Mouse (Mus musculus) limb, embryonic 11.5 days (tissue): ENCODE measurements around the gene Scgb2a2. TPM values are rescaled to one million over a fixed set of nuclear protein-coding genes. Genes with fewer than 3 reads are reported as not detected.
A peak's percentile ranks its signal among the peaks of the same experiment; 100 is the strongest.
"Not testable (repeated sequence)": the region's sequence is repeated elsewhere in the genome, so short reads cannot be mapped to it uniquely, and the experiment has no call there.

Experiments used
- ATAC-seq: fragments of 200-750 bp; cut with Nextera tagmentation; 2 replicates; pipeline ENCODE4 v1.8.0; 2017; ENCODE audit warnings: low read depth; ENCODE audit not compliant: insufficient number of reproducible peaks, low FRiP score, low TSS enrichment
- DNase-seq: peaks from one replicate; pipeline ENCODE4 v3.0.0-alpha.2; 2015; ENCODE audit warnings: low spot score
- H3K27ac ChIP-seq: fragments of 300-500 bp; sonication (generic); replicated peaks from 2 replicates; pipeline ENCODE4 v1.5.1; 2014; ENCODE audit warnings: low read depth, mild to moderate bottlenecking, low read length
- H3K27me3 ChIP-seq: fragments of 300-500 bp; sonication (generic); 2 replicates; pipeline ENCODE4 v1.6.1; 2014; ENCODE audit warnings: mild to moderate bottlenecking, low read length, mixed read lengths; ENCODE audit not compliant: control insufficient read depth, insufficient read depth
- H3K36me3 ChIP-seq: fragments of 300-500 bp; sonication (generic); 2 replicates; pipeline ENCODE4 v1.6.1; 2014; ENCODE audit warnings: mild to moderate bottlenecking, low read length, moderate library complexity, mixed read lengths; ENCODE audit not compliant: control insufficient read depth, insufficient read depth
- H3K4me1 ChIP-seq: fragments of 300-500 bp; sonication (generic); 2 replicates; pipeline ENCODE4 v1.6.1; 2014; ENCODE audit warnings: low read length, mixed read lengths; ENCODE audit not compliant: control insufficient read depth, insufficient read depth
- H3K4me2 ChIP-seq: fragments of 300-500 bp; sonication (generic); 2 replicates; pipeline ENCODE4 v1.6.1; 2014; ENCODE audit warnings: low read depth, mild to moderate bottlenecking, moderate library complexity; ENCODE audit not compliant: severe bottlenecking
- H3K4me3 ChIP-seq: fragments of 300-500 bp; sonication (generic); 2 replicates; pipeline ENCODE4 v1.5.1; 2014; ENCODE audit warnings: low read depth, low read length
- H3K9ac ChIP-seq: fragments of 300-500 bp; sonication (generic); 2 replicates; pipeline ENCODE4 v1.6.1; 2014; ENCODE audit warnings: mild to moderate bottlenecking, low read length
- H3K9me3 ChIP-seq: fragments of 300-500 bp; sonication (generic); 2 replicates; pipeline ENCODE4 v1.6.1; 2016; ENCODE audit warnings: low read length; ENCODE audit not compliant: control insufficient read depth
- WGBS: fragments of 180-500 bp; shearing (Covaris S2); extraction: QIAGEN DNeasy Blood & Tissue Kit; methylation state at CpG from one replicate; pipeline ENCODE4 v1.1.7; 2014; 5-methylcytosine and 5-hydroxymethylcytosine counted together
- polyA plus RNA-seq: library from polyadenylated mRNA; unstranded; fragments of >200 nt; fragmentation: Nextera tagmentation; extraction: Ambion mirVana; gene quantifications from 2 replicates; pipeline ENCODE4 v1.2.1, GENCODE M21; 2014

Scgb2a2 gene
- not detected in 2 replicates for polyA plus RNA-seq

GRCm38 (mm10) chr19:9847262-9847661 lies at the start of gene Scgb2a2:
Gene Scgb2a2, plus strand, starts transcription at chr19:9847562.
- ATAC-seq: no peak

GRCm38 (mm10) chr19:9836581-9837340 lies 10.6 kb upstream of the Scgb2a2 start:
- not testable (repeated sequence) for H3K4me1 ChIP-seq, H3K36me3 ChIP-seq, H3K9me3 ChIP-seq, DNase-seq, H3K9ac ChIP-seq, H3K4me2 ChIP-seq, H3K27me3 ChIP-seq, H3K27ac ChIP-seq, H3K4me3 ChIP-seq
- ATAC-seq: peak; percentile 87; the same call in 1 of the 2 replicates
- WGBS: 14% methylated on average over 18 of the region's 21 CpGs

More at GRCm38 (mm10) chr19:9847262-9847661, at the start of gene Scgb2a2:
- Histone ChIP-seq H3K4me3 (no peak within 1 kb of the TSS), H3K36me3 (no peaks in the 10 kb centered on the region), H3K27ac (no peak within 1 kb of the TSS), H3K4me2 (no peak within 1 kb of the TSS), H3K9me3 (no peaks in the 10 kb centered on the region), H3K4me1 (no peaks in the 10 kb centered on the region), H3K9ac (no peak within 1 kb of the TSS), H3K27me3 (no peaks in the 10 kb centered on the region)
- WGBS: 75% methylated on average over 2 of the region's 2 CpGs
- no peak for DNase-seq

DNA sequence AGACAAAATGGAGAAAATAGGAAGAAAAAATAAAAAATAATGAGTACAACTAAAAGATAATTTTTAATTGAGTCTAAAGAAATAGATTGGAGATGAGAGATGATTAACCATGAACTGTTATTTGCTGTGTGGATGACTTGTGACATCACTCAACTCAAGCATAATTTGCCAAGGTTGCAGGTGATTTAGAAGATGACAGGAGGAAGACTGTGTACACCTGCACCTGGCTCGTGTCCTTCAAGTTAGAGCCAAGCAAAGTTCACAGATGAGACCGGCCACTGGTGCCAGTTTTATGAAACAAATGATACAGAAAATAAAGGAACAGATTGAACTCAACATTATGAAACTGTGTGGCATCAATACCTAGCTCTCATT lies 10.0 kb upstream of the Scgb2a2 start:
- ATAC-seq (peak; percentile 54; the same call in 1 of the 2 replicates), DNase-seq (no peak)
- no peaks in the 10 kb centered on the region for H3K36me3 ChIP-seq
- H3K9me3 ChIP-seq: no peaks in the 10 kb centered on the region
- WGBS: 63% methylated on average over 2 of the region's 2 CpGs
- H3K4me1 ChIP-seq: no peaks in the 10 kb centered on the region
- no peak overlapping the region for H3K4me2 ChIP-seq
- H3K27ac ChIP-seq: no peak overlapping the region
- H3K4me3 ChIP-seq: no peak overlapping the region
- H3K9ac ChIP-seq: no peak overlapping the region
- no peaks in the 10 kb centered on the region for H3K27me3 ChIP-seq

DNA sequence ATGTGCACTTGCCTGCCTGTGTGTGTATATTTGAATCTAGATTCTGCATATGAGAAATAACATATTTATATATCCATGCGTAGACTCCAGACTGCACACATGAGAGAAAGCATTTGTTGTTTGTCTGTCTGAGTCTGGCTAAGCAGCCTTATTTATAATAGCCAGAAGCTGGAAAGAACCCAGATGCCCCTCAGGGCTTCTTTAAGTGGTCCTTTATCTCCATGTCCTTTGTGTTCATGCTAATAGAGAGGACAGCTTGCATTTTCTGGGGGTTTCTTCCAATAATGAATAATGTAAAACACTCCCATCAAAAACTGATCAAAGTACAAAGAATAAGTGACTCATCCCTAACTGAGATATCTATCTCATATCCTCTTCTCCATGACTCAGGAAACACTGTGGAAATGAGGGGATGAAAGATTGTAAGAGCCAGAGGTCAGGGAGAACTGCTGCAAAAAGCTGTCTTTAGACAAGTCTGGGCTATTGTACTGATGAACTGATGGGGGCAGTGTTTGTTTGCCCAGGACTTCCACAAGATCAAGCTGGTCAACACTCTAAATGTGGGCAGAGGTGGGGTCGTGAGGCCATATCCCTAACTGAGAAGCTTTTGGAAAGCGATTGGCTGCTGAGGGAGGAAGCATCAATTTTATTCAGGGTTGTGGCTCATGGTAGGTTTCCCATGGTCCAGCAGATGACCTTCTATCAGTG lies 2.2 kb downstream of the Scgb2a2 start:
- H3K4me3 ChIP-seq, H3K9me3 ChIP-seq, H3K27me3 ChIP-seq, H3K9ac ChIP-seq, ATAC-seq, H3K27ac ChIP-seq, H3K36me3 ChIP-seq, DNase-seq, H3K4me2 ChIP-seq, H3K4me1 ChIP-seq: not testable (repeated sequence)
- 72% methylated on average over 3 of the region's 3 CpGs for WGBS

DNA sequence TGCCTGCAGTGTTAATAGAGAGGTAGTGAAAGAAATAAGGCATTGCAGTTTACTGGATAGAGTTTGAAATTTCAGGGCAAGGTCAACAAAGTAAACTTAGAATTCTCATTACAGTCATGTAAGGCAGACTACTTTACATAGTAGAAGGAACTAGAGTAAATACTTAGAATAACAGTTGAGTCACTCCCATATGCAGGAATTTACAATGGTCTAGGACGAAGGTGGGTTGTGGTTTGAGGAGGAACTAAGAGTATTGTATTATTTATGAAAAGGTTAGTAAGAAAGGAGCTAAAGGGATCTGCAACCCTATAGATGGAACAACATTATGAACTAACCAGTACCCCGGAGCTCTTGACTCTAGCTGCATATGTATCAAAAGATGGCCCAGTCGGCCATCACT lies 13.5 kb downstream of the Scgb2a2 start:
- not testable (repeated sequence) for H3K27me3 ChIP-seq, ATAC-seq, DNase-seq, H3K27ac ChIP-seq, H3K9ac ChIP-seq, H3K4me2 ChIP-seq, H3K9me3 ChIP-seq, H3K36me3 ChIP-seq, H3K4me1 ChIP-seq, H3K4me3 ChIP-seq
- WGBS: 91% methylated on average over 2 of the region's 3 CpGs

DNA sequence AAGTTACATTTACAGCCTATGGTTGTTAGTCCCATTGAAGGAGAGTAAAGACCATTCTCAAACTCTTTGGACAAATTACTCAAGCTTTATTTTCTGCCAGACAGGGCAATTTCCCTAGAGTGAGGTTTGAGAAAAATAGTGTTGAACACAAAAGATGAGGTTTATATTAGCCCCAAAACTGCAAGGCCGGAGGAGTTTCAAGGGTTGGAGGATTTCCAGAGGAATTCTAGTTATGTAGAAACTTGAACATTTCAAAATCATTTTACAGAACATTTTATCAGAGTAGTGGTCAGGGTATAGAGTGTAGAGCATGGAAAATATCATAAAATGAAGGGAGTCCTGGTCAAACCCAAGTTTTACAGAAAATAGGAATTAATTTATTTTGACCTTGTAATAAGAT lies 17.5 kb downstream of the Scgb2a2 start:
- Histone ChIP-seq H3K4me2 (no peak overlapping the region), H3K4me1 (no peaks in the 10 kb centered on the region), H3K9ac (no peak overlapping the region), H3K27me3 (no peaks in the 10 kb centered on the region), H3K36me3 (no peaks in the 10 kb centered on the region), H3K9me3 (no peaks in the 10 kb centered on the region), H3K27ac (no peak overlapping the region), H3K4me3 (no peak overlapping the region)
- DNase-seq (no peak), ATAC-seq (no peak)
- 87% methylated on average over 1 of the region's 1 CpGs for WGBS

GRCm38 (mm10) chr19:9865466-9865865 lies 18.1 kb downstream of the Scgb2a2 start:
- no peak for ATAC-seq
- no peak for DNase-seq
- Histone ChIP-seq H3K27ac (no peak overlapping the region), H3K27me3 (no peaks in the 10 kb centered on the region), H3K4me1 (no peaks in the 10 kb centered on the region), H3K9me3 (no peaks in the 10 kb centered on the region), H3K9ac (no peak overlapping the region), H3K36me3 (no peaks in the 10 kb centered on the region), H3K4me2 (no peak overlapping the region), H3K4me3 (no peak overlapping the region)

- H3K27me3 ChIP-seq: no peaks in the 10 kb centered on the region
- DNase-seq (peak; percentile 16), ATAC-seq (no peak)
- H3K27ac ChIP-seq: no peak overlapping the region
- no peaks in the 10 kb centered on the region for H3K9me3 ChIP-seq
- no peaks in the 10 kb centered on the region for H3K4me1 ChIP-seq
- WGBS: 96% methylated on average over 20 of the region's 20 CpGs
- H3K4me2 ChIP-seq: no peak overlapping the region
- no peak overlapping the region for H3K4me3 ChIP-seq
- H3K9ac ChIP-seq: no peak overlapping the region
- peaks cover 50% of the 10 kb centered on the region for H3K36me3 ChIP-seq
These were observed 30.9 kb downstream of the Scgb2a2 start for GRCm38 (mm10) chr19:9878186-9878835.
